Mouse (Mus musculus): ENCODE data around the gene Grpr.

Gene Grpr

GRCm38 (mm10) chrX:163549666-163550065, at the start of gene Grpr:
Grpr (minus strand) TSS chrX:163549677.
- peak; percentile 65 for DNase-seq (ENCODE audit: low read depth, low spot score)

DNA sequence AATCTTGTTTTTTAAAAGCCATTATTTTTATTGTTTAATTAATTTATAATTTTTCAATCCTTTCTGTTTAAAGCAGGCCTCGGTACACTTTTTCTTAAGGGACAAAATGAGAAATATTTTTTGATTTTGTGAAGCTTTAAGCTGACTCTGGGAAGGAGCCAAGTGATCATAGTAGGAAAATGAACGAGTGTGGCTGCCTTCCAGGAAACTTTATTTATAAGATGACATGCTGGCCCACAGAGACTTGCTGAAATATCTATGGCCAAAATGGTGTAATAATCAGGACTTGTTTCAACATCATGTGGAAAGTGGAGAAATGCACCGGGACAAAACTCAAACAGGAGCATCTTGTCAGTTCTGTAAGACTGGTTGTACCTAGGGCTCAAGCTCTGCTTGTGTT, 11.0 kb upstream of the Grpr start:
- DNase-seq (ENCODE audit: low read depth, low spot score), result no peak

GRCm38 (mm10) chrX:163547042-163547441, 2.4 kb downstream of the Grpr start:
- peak; percentile 8 for DNase-seq (ENCODE audit: low read depth, low spot score)

DNA sequence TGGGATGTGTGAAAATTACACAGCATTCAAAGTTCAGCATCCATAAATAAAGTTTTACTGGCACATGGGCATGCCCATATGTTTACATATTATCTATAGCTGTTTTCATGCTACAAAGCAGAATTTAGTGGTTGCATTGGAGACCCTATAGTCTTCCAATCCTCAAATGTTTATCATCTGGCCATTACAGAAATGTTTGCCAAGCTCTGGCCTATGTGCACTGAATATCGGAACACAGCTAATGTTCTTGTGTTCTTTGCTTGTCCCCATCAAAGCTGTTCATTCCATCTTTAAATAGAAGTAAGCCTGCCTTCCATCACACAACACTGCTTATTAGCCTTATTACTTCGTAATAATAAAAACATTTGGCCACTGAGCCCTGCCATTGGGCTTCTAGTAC, 16.6 kb downstream of the Grpr start:
- DNase-seq (ENCODE audit: low read depth, low spot score), result no peak

DNA sequence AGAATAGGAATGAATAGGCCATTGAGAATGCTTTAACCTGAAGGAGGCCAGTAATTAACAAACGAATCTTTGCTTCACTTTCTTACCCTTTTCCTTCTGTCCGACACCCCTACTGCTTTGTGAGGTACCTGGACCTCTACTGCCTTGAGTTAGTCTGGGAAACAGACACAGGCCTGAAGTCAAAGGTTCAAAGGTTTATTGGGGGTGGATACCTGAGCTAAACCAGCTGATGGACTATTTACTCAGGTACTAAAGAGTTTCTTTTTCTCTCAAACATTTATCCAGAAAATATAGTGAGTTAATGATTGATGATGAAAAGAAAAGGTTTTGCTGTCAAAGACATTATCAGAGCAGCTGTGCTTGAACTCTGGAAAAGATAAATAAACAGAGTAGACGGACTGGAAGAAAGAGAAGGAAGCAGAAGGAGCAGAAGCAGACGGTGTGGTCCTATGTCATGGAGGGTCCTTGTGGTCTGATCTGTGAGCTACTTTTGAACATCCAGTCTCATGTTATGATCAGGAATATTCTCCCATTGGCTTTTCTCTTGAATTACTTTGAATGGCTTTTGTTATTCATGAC, 30.4 kb downstream of the Grpr start:
- no peak for DNase-seq (ENCODE audit: low read depth, low spot score)

- DNase-seq (ENCODE audit: low read depth, low spot score), result no peak
Measured at GRCm38 (mm10) chrX:163511766-163512165, 37.7 kb downstream of the Grpr start.

- no peak for DNase-seq (ENCODE audit: low read depth, low spot score)
Measured at GRCm38 (mm10) chrX:163502088-163502487, 47.4 kb downstream of the Grpr start.

Data from brain, adult 2 months (tissue).